Mouse (Mus musculus): ENCODE data around the gene Ccdc9b. TPM values are rescaled to one million over a fixed set of nuclear protein-coding genes. Genes with fewer than 3 reads are reported as not detected.

Ccdc9b gene
- polyA plus RNA-seq, 1 experiment = 17.9 TPM

GRCm38 (mm10) chr2:118779504-118780480, 17.3 kb upstream of the Ccdc9b start, which contains the start of gene Disp2:
TSS of gene Disp2 (plus strand) at chr2:118779719.
- Histone ChIP-seq H3K27ac (ENCODE audit: insufficient read depth, low read length) (no peak within 1 kb of the TSS), H3K4me3 (ENCODE audit: insufficient read depth, low read length) (peak within 1 kb of the TSS; percentile 21), H3K4me1 (ENCODE audit: control insufficient read depth, insufficient read depth, low read length) (no peaks in the 10 kb centered on the region)
- no peak for TF ChIP-seq CTCF (IDR thresholded peaks at IDR 0.05; ENCODE audit: borderline replicate concordance, insufficient read depth, low read length)
- TF ChIP-seq POLR2A (IDR thresholded peaks at IDR 0.05; ENCODE audit: low read depth, low read length) = peak; percentile 74

DNA sequence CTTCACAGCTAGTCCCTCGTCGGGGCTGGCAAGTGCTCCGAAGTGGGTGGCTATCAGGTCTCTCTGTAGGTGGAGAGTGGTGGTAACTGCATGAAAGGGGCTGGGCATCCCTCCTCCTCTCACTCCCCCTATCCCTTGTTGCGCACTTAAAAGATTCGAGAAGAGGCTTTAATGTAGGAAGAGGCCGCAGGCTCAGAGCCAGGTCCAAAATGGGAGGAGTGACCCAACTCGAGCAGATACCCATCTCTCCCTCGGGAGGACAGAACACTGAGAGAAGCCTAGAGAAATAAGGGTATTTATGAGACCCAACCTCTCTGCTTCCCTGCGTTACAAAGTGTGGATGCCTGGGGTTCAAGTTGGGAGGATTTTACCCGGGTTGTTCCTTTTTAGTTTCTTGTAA, 16.6 kb upstream of the Ccdc9b start:
- H3K4me1 ChIP-seq (ENCODE audit: control insufficient read depth, insufficient read depth, low read length) = no peaks in the 10 kb centered on the region
- TF ChIP-seq CTCF (IDR thresholded peaks at IDR 0.05; ENCODE audit: borderline replicate concordance, insufficient read depth, low read length) = no peak
- TF ChIP-seq POLR2A (IDR thresholded peaks at IDR 0.05; ENCODE audit: low read depth, low read length) = no peak
- H3K27ac ChIP-seq (ENCODE audit: insufficient read depth, low read length) = no peak overlapping the region
- peak overlapping the region; percentile 21 for H3K4me3 ChIP-seq (ENCODE audit: insufficient read depth, low read length)

GRCm38 (mm10) chr2:118778418-118778817, 16.0 kb upstream of the Ccdc9b start:
- Histone ChIP-seq H3K27ac (ENCODE audit: insufficient read depth, low read length) (no peak overlapping the region), H3K4me3 (ENCODE audit: insufficient read depth, low read length) (no peak overlapping the region), H3K4me1 (ENCODE audit: control insufficient read depth, insufficient read depth, low read length) (no peaks in the 10 kb centered on the region)
- no peak for TF ChIP-seq POLR2A (IDR thresholded peaks at IDR 0.05; ENCODE audit: low read depth, low read length)
- TF ChIP-seq CTCF (IDR thresholded peaks at IDR 0.05; ENCODE audit: borderline replicate concordance, insufficient read depth, low read length) = no peak

DNA sequence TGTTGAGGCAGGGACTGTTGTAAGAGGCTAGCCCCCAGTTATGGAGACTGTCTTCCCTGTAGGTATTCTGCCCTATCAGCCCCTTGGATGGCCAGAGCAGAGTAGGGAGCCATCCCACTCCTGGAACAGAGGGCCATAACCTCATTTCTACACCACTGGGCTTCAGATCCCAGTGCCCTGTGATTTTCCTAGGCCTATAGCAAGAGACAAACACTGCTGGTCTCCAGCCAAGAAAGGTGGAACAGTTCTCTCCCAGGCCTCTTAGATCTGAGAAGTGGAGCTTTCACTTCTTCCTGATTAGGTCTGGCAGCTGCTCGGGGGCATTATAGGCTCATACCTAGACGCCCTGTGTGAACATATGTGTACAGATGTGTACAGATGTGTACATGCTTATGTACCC, 13.8 kb upstream of the Ccdc9b start:
- Histone ChIP-seq H3K4me3 (ENCODE audit: insufficient read depth, low read length) (no peak overlapping the region), H3K4me1 (ENCODE audit: control insufficient read depth, insufficient read depth, low read length) (no peaks in the 10 kb centered on the region), H3K27ac (ENCODE audit: insufficient read depth, low read length) (no peak overlapping the region)
- TF ChIP-seq CTCF (IDR thresholded peaks at IDR 0.05; ENCODE audit: borderline replicate concordance, insufficient read depth, low read length) (no peak), POLR2A (IDR thresholded peaks at IDR 0.05; ENCODE audit: low read depth, low read length) (no peak)

DNA sequence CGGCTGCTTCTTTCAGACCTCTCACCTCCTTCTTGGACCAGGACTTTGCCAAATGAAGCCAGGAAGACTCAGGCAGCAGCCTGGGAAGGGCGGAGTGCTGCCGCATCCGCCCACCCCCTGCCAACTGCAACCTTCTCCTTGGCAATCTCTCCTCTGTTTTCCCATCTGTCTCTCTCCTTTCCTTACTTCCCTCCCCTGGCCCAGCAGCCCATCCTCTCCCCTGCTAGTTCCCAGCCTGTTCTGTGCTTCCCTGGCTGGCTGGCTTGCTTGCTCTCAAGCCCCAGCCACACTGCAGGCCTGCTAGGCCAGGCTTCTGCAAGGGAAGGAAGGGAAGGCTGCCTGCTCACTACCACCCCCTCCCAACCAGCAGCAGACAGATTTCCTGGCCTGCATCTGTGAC, 13.4 kb upstream of the Ccdc9b start:
- Histone ChIP-seq H3K27ac (ENCODE audit: insufficient read depth, low read length) (no peak overlapping the region), H3K4me1 (ENCODE audit: control insufficient read depth, insufficient read depth, low read length) (no peaks in the 10 kb centered on the region), H3K4me3 (ENCODE audit: insufficient read depth, low read length) (no peak overlapping the region)
- TF ChIP-seq POLR2A (IDR thresholded peaks at IDR 0.05; ENCODE audit: low read depth, low read length) = no peak
- TF ChIP-seq CTCF (IDR thresholded peaks at IDR 0.05; ENCODE audit: borderline replicate concordance, insufficient read depth, low read length) = no peak

- no peak overlapping the region for H3K27ac ChIP-seq (ENCODE audit: insufficient read depth, low read length)
- TF ChIP-seq CTCF (IDR thresholded peaks at IDR 0.05; ENCODE audit: borderline replicate concordance, insufficient read depth, low read length) (no peak), POLR2A (IDR thresholded peaks at IDR 0.05; ENCODE audit: low read depth, low read length) (no peak)
Measured at GRCm38 (mm10) chr2:118775396-118775795, 12.9 kb upstream of the Ccdc9b start.

DNA sequence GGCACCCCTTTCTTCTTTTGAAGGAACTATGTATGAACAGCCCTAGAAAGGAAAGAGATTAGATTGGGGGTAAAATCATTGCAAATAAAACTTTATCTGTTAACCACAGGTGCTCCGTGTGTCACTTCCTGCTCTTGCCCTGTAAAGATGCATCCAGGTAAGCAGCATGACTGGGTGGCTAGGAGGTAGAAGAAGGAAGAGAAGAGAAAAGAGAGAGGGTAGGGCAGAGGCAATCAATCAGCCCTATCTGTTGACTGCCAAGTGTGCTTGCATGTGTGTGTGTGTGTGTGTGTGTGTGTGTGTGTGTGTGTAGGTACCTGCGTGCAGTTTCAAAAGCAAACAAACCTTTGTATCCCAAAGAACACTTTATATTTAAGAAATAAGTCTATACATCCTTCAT, 12.1 kb upstream of the Ccdc9b start:
- no peak overlapping the region for H3K27ac ChIP-seq (ENCODE audit: insufficient read depth, low read length)
- no peaks in the 10 kb centered on the region for H3K4me1 ChIP-seq (ENCODE audit: control insufficient read depth, insufficient read depth, low read length)
- no peak overlapping the region for H3K4me3 ChIP-seq (ENCODE audit: insufficient read depth, low read length)
- TF ChIP-seq CTCF (IDR thresholded peaks at IDR 0.05; ENCODE audit: borderline replicate concordance, insufficient read depth, low read length) (no peak), POLR2A (IDR thresholded peaks at IDR 0.05; ENCODE audit: low read depth, low read length) (no peak)

More at GRCm38 (mm10) chr2:118775396-118775795, 12.9 kb upstream of the Ccdc9b start:
- Histone ChIP-seq H3K4me1 (ENCODE audit: control insufficient read depth, insufficient read depth, low read length) (no peaks in the 10 kb centered on the region), H3K4me3 (ENCODE audit: insufficient read depth, low read length) (no peak overlapping the region)

DNA sequence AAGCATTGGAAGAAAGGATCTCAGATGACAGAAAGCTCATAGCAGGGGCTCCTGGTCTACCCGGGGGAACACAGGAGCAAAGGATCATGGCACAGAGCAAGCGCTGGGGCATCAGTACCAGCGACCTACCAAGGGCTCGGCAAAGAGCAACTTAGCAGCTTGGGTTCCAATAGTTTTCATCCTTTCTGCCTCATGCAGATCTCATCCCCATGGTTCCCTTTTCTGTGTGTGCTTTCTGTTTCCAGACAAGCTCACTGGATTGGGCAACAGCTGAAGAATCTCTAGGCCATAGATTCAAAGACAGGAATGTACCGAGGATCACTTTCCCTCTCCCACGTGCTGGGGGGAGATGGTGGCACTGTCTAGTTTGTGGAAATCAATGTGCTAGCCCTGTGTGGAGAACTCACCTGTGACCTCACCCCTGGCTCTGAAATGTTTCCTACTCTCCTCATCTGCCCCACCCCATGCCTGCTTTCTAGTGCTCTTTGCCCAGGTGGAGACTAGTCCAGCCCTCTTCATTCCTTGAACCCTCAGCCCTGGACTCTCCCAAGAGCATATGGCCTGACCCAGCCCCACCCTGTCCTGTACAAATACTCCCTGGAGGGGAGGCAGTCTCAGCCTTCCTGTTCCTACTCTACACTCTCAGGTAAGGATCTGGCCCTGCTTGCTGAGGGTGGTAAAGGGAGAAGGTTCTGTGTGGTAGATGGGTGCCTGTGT, 9.9 kb upstream of the Ccdc9b start, which contains the start of gene Phgr1:
Phgr1 (plus strand) TSS at position 612 of the 717 bp plus-strand sequence.
- no peak for TF ChIP-seq CTCF (IDR thresholded peaks at IDR 0.05; ENCODE audit: borderline replicate concordance, insufficient read depth, low read length)
- no peak for TF ChIP-seq POLR2A (IDR thresholded peaks at IDR 0.05; ENCODE audit: low read depth, low read length)
- Histone ChIP-seq H3K4me1 (ENCODE audit: control insufficient read depth, insufficient read depth, low read length) (no peaks in the 10 kb centered on the region), H3K27ac (ENCODE audit: insufficient read depth, low read length) (no peak within 1 kb of the TSS), H3K4me3 (ENCODE audit: insufficient read depth, low read length) (no peak within 1 kb of the TSS)

DNA sequence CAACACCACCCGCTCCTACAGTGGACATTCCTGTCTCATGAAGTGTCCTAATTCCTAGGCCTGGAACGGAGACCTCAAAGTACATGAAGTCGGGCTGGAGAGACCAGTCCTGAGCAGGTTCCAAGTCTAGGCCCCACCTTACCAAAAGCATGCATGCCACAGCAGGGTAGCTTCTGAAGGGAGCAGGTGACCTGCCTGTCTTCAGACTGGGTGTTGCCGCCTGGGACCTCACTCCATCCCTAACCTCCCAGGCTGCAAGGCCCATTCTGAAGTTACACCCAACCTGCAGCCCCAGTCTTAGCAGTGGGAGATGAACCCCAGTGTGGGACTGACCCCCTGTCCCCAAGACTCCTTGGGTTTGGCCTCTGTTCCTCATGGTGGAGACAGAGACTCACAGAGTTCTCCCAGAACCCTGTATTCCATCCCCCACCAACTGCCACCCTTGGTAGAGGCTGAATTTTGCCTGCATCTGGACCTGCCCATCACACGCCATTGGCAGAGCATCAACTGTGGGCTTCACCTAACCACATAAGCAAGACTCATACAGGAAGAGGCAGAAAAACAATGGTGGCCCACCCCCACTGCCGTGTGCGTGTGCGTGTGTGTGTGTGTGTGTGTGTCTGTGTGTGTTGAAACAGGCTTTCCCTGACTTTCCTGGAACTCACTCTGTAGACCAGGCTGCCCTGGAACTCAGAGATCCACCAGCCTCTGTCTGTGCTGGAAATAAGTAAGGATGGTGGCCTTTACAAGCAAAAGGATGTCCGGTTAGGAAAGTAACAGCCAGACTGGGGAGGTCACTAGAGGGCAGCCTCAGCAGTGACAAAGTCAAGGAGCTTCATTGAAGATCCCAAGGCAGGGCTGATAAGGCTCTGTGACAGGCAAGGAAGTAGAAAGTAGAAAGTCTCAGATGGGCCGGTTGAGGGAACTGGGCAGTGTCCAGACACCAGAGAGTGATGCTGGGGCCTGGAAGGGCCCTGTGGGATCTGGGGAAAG, 3.9 kb upstream of the Ccdc9b start:
- Histone ChIP-seq H3K27ac (ENCODE audit: insufficient read depth, low read length) (peak overlapping the region; percentile 49; the same call in 1 of the 2 replicates), H3K4me3 (ENCODE audit: insufficient read depth, low read length) (no peak overlapping the region), H3K4me1 (ENCODE audit: control insufficient read depth, insufficient read depth, low read length) (peaks cover 17% of the 10 kb centered on the region)
- TF ChIP-seq POLR2A (IDR thresholded peaks at IDR 0.05; ENCODE audit: low read depth, low read length) = no peak
- TF ChIP-seq CTCF (IDR thresholded peaks at IDR 0.05; ENCODE audit: borderline replicate concordance, insufficient read depth, low read length) = no peak

All from embryonic fibroblast, embryonic 13.5 days (primary cell).